Mouse (Mus musculus) G1E (cell line): ENCODE data around the gene Desi1. TPM values are rescaled to one million over a fixed set of nuclear protein-coding genes. Genes with fewer than 3 reads are reported as not detected.

ENCODE experiments used
- ATAC-seq: 2 replicates; pipeline ENCODE4 v1.8.0; 2016; ENCODE audit warnings: mild to moderate bottlenecking; ENCODE audit not compliant: insufficient number of reproducible peaks, poor library complexity, low FRiP score, severe bottlenecking; ENCODE audit errors: extremely low read depth
- DNase-seq: peaks from one replicate; pipeline ENCODE4 v3.0.0; 2012; ENCODE audit warnings: low spot score
- H3K27me3 ChIP-seq: 2 replicates; pipeline ENCODE4 v1.6.1; 2012; ENCODE audit warnings: mild to moderate bottlenecking, low read length, inconsistent platforms; ENCODE audit not compliant: insufficient read depth
- H3K36me3 ChIP-seq: replicated peaks from 2 replicates; pipeline ENCODE3; 2012; ENCODE audit warnings: mild to moderate bottlenecking, inconsistent platforms
- H3K4me1 ChIP-seq: 2 replicates; pipeline ENCODE4 v1.6.1; 2012; ENCODE audit warnings: low read depth, low read length, inconsistent platforms, mixed read lengths; ENCODE audit not compliant: insufficient read depth
- H3K4me3 ChIP-seq: 2 replicates; pipeline ENCODE4 v1.5.1; 2012; ENCODE audit warnings: low read depth, mild to moderate bottlenecking, inconsistent platforms, low read length, moderate library complexity, mixed read lengths
- H3K9me3 ChIP-seq: replicated peaks from 2 replicates; pipeline ENCODE4 v1.6.1; 2012; ENCODE audit warnings: inconsistent platforms
- CTCF ChIP-seq: IDR thresholded peaks from 2 replicates; pipeline ENCODE4 v1.5.1; 2012; ENCODE audit warnings: low read depth, low read length, inconsistent platforms, mixed read lengths
- GATA1 ChIP-seq: IDR thresholded peaks from 2 replicates; pipeline ENCODE4 v1.6.1; 2012; ENCODE audit warnings: borderline replicate concordance, low read length, inconsistent platforms, mixed read lengths
- GATA2 ChIP-seq: IDR thresholded peaks from 2 replicates; pipeline ENCODE4 v1.6.1; 2012; ENCODE audit warnings: low read depth, low read length, inconsistent platforms, borderline replicate concordance
- POLR2AphosphoS5 ChIP-seq: IDR thresholded peaks from 2 replicates; pipeline ENCODE4 v1.6.1; 2012; ENCODE audit warnings: low read depth, low read length, inconsistent platforms; ENCODE audit not compliant: insufficient replicate concordance
- TAL1 ChIP-seq: conservative IDR thresholded peaks from 2 replicates; pipeline ENCODE4 v1.6.1; 2012; ENCODE audit warnings: low read depth, low read length, inconsistent platforms, mixed read lengths
- polyA plus RNA-seq: library from polyadenylated mRNA; stranded (reverse); fragments of >175 nt; gene quantifications from 2 replicates; pipeline ENCODE4 v1.2.3, GENCODE M21; 2012
- total RNA-seq, 2 experiments: library from RNA; stranded (forward) in 1 of 2; stranded (reverse) in 1 of 2; fragments of 200-1000 nt in 1 of 2; fragments of >200 nt in 1 of 2; fragmentation: Nextera tagmentation in 1 of 2; gene quantifications; 2 replicates each; pipeline ENCODE4 v1.2.3; 2014 to 2017

Desi1 gene
- total and polyA plus RNA-seq, 3 experiments: 6.1 to 60.0 (median 38.2) TPM

GRCm38 (mm10) chr15:82044166-82044784 lies 10.6 kb upstream of the Desi1 start:
- peaks cover 43% of the 10 kb centered on the region for H3K4me1 ChIP-seq
- H3K4me3 ChIP-seq: no peak overlapping the region; the same call in 1 of the 2 replicates
- DNase-seq (no peak), ATAC-seq (no peak)
- H3K36me3 ChIP-seq: peaks cover 55% of the 10 kb centered on the region
- no peaks in the 10 kb centered on the region for H3K9me3 ChIP-seq
- peaks cover 5% of the 10 kb centered on the region for H3K27me3 ChIP-seq
- TF ChIP-seq TAL1 (no peak), GATA2 (no peak), GATA1 (no peak), CTCF (no peak), POLR2AphosphoS5 (no peak)

GRCm38 (mm10) chr15:82040650-82041049 lies 7.0 kb upstream of the Desi1 start:
- Histone ChIP-seq H3K4me3 (no peak overlapping the region), H3K9me3 (no peaks in the 10 kb centered on the region), H3K4me1 (peaks cover 45% of the 10 kb centered on the region), H3K27me3 (no peaks in the 10 kb centered on the region), H3K36me3 (peaks cover 80% of the 10 kb centered on the region)
- peak; percentile 40; the same call in 1 of the 2 replicates for ATAC-seq
- TF ChIP-seq CTCF (peak; percentile 85), GATA1 (no peak), TAL1 (no peak), POLR2AphosphoS5 (no peak)
- DNase-seq: peak; percentile 11

- Histone ChIP-seq H3K36me3 (peaks cover 93% of the 10 kb centered on the region), H3K4me1 (peaks cover 26% of the 10 kb centered on the region), H3K9me3 (no peaks in the 10 kb centered on the region), H3K27me3 (no peaks in the 10 kb centered on the region), H3K4me3 (no peak overlapping the region)
- DNase-seq: no peak
- no peak for TF ChIP-seq POLR2AphosphoS5
- TF ChIP-seq GATA2: no peak
- TF ChIP-seq TAL1: no peak
- no peak for TF ChIP-seq GATA1
- TF ChIP-seq CTCF: no peak
- ATAC-seq: no peak
Observed at GRCm38 (mm10) chr15:82035904-82036689, 2.4 kb upstream of the Desi1 start.

- no peak for TF ChIP-seq CTCF
- no peak for TF ChIP-seq GATA1
- TF ChIP-seq GATA2: no peak
- no peak for TF ChIP-seq TAL1
- TF ChIP-seq POLR2AphosphoS5: no peak
- Histone ChIP-seq H3K27me3 (no peaks in the 10 kb centered on the region), H3K4me1 (peaks cover 20% of the 10 kb centered on the region; the same call in 1 of the 2 replicates), H3K4me3 (no peak overlapping the region), H3K36me3 (peaks cover 92% of the 10 kb centered on the region), H3K9me3 (no peaks in the 10 kb centered on the region)
- DNase-seq (no peak), ATAC-seq (no peak)
Observed at GRCm38 (mm10) chr15:82032386-82032785, 1.3 kb downstream of the Desi1 start.

GRCm38 (mm10) chr15:82027726-82028125 lies 5.9 kb downstream of the Desi1 start:
- Histone ChIP-seq H3K9me3 (no peaks in the 10 kb centered on the region), H3K27me3 (no peaks in the 10 kb centered on the region), H3K4me3 (no peak overlapping the region), H3K36me3 (peaks cover 97% of the 10 kb centered on the region), H3K4me1 (peaks cover 11% of the 10 kb centered on the region)
- TF ChIP-seq GATA1: no peak
- no peak for TF ChIP-seq TAL1
- no peak for TF ChIP-seq POLR2AphosphoS5
- no peak for TF ChIP-seq GATA2
- TF ChIP-seq CTCF: no peak
- DNase-seq (no peak), ATAC-seq (no peak)

- ATAC-seq: no peak
- no peak for TF ChIP-seq TAL1
- TF ChIP-seq CTCF: no peak
- TF ChIP-seq GATA2: no peak
- no peak for TF ChIP-seq POLR2AphosphoS5
- TF ChIP-seq GATA1: no peak
- Histone ChIP-seq H3K4me1 (peaks cover 14% of the 10 kb centered on the region), H3K36me3 (peaks cover 97% of the 10 kb centered on the region), H3K9me3 (no peaks in the 10 kb centered on the region), H3K27me3 (no peaks in the 10 kb centered on the region), H3K4me3 (no peak overlapping the region)
- DNase-seq: no peak
Observed at GRCm38 (mm10) chr15:82027276-82027675, 6.4 kb downstream of the Desi1 start.
